Mouse (Mus musculus): ENCODE measurements around the gene Gm20431.
A peak's percentile ranks its signal among the peaks of the same experiment; 100 is the strongest.
"Not testable (repeated sequence)": the region's sequence is repeated elsewhere in the genome, so short reads cannot be mapped to it uniquely, and the experiment has no call there.

Gm20431 gene

GRCm38 (mm10) chr2:167629665-167630209 is 31.6 kb downstream of the Gm20431 start:
- DNase-seq, result no peak

DNA sequence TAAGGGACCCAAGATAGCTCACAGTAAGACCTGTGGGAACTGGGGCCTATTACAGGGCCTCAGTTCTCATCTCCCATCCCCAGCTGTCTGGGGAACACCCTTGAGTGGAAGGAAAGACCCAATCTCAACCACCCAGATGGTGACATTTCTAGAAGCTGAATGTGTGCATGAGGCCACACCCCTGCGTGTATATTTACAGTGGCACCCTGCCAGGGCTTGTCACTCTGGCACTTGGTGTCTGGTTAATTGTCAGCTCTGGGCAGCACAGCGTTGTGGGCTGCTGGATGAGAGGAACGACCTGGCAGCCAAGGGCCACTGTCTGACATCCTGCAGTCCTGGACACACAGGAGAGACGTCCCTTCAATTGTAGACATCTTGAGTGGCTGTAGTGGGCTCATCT is 32.4 kb downstream of the Gm20431 start:
- peak; percentile 74 to 80 for DNase-seq

DNA sequence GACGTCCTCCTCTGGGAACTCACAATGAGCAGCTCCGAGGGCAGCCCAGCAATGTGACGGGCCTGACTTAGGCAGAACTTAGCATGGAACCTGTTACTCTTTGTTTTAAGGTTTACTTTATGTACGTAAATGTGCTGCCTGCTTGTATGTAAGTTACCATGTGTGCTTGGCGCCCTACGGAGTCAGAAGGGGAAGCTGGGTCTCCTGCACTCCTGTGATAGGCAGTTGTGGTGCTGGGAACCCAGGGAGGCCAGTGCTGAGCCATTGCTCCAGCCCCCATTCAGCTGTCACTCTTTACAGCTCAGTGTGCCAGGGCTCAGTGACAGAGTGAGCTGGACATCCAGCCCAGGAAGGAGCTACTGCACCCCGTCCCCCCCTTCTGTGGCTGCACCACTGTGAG is 34.3 kb downstream of the Gm20431 start:
- DNase-seq, result no peak

- DNase-seq, result no peak
These were observed 35.6 kb downstream of the Gm20431 start for GRCm38 (mm10) chr2:167625670-167626069.

DNA sequence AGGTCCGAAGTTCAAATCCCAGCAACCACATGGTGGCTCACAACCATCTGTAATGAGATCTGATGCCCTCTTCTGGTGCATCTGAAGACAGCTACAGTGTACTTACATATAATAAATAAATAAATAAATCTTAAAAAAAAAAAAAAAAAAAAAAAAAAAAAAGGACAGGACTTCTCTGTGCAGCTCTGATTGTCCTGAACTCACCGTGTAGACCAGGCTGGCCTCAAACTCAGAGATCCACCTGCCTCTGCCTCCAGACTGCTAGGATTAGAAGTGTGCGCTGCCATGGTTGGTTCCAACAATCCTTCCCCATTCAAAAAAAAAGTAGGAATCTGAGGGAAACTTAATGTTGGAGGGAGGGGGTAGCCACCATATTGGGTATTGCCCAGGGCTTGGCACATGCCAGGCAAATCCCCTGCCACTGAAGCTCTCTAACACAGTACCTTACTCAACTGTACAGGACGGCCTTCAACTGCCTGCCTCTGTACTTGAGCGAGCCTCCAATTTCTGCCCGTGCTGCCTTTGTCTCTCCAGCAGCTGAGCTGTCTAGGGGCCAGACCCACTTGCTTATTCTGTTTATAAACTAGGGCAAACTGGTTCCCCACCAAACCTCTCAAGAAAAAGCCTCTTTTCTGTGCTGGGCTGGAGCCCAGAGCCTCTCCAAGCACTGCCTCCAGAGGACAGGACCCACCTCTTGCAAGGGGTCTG is 36.8 kb downstream of the Gm20431 start:
- no peak for DNase-seq

- no peak for DNase-seq
These were observed 38.3 kb downstream of the Gm20431 start for GRCm38 (mm10) chr2:167622965-167623364.

GRCm38 (mm10) chr2:167622352-167622751 is 38.9 kb downstream of the Gm20431 start:
- DNase-seq, result peak in 1 of 2 experiments; percentile 32

DNA sequence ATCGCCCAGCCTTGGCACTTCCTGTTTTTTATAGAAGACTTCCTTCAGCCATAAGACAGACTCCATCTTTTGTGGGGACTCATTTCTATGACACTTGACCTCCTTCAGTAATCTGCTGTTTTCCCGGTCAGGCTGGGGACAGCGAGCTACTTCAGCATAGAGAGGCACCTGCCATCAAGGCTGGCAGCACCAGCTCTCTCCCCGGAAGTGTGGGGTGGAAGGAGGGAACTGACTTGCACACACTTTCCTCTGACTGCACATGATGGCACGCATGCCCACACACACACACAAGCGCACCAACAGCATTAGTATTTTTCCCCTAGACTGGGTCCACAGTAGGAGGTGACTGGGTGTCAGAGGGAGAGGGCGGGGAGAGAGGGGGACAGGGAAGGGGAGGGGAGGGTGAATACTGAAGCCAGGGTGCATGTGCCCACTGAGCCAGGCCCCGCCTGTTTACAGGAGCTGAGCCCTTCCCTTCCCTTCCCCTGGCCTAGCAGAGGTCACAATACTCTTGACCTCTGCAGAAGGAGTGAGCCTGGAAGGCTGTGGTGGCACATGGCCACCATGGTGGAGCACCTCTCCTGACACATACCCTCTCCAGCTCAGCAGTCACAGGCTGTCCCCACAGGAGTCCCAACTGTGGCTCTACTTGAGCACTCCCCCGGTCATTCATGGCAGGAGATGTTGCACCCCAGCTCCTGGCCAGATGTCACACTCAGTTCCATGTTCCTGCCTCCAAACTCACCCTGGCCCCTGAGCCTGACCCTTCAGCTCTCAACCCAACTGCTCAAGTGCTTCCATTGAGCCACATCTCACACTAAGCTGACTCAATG is 39.8 kb downstream of the Gm20431 start:
- DNase-seq, result peak; percentile 63 to 78

- no peak for DNase-seq
These were observed 43.8 kb downstream of the Gm20431 start for GRCm38 (mm10) chr2:167617472-167617871.

GRCm38 (mm10) chr2:167617034-167617433 is 44.3 kb downstream of the Gm20431 start:
- DNase-seq, result no peak

- not testable (repeated sequence) for DNase-seq
These were observed 48.0 kb downstream of the Gm20431 start for GRCm38 (mm10) chr2:167613335-167613734.

GRCm38 (mm10) chr2:167612122-167612521 is 49.2 kb downstream of the Gm20431 start:
- DNase-seq, result no peak

DNA sequence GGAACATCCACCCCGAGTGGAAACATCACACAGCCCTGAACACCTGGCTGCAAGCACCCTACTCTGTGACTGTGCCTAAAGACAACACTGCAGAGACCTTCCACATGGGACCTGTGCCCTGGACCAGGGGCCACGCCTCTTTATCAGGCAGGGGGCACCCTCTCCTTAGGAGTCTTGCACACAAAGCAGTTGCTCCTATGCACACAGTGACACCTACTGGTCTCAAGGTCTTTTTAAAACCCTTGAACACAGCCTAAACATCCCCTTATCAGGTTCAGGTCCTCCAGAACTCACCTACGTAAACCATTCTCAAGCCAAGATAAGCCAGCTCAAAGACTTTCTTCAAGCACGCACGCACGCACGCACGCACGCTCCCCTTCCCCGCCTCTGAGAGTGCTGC is 50.0 kb downstream of the Gm20431 start:
- no peak for DNase-seq

DNA sequence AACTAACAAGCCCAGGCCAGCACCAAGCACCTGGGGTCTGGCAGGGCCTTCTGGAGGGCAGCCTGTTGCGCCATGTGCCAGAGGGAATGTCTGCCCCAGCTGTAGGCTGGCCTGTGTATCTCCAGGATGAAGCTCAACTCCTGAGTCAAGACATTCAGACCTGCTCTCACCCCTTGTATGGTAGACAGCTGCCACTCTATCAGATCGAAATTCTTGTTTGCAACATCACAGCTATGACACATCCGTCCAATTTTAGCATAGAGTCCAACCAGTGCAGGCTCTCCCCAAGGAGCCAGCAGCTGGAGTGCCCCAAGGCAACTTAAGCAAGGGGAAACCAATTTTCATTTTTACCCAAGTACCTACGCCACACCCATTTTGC is 54.6 kb downstream of the Gm20431 start:
- no peak for DNase-seq

DNA sequence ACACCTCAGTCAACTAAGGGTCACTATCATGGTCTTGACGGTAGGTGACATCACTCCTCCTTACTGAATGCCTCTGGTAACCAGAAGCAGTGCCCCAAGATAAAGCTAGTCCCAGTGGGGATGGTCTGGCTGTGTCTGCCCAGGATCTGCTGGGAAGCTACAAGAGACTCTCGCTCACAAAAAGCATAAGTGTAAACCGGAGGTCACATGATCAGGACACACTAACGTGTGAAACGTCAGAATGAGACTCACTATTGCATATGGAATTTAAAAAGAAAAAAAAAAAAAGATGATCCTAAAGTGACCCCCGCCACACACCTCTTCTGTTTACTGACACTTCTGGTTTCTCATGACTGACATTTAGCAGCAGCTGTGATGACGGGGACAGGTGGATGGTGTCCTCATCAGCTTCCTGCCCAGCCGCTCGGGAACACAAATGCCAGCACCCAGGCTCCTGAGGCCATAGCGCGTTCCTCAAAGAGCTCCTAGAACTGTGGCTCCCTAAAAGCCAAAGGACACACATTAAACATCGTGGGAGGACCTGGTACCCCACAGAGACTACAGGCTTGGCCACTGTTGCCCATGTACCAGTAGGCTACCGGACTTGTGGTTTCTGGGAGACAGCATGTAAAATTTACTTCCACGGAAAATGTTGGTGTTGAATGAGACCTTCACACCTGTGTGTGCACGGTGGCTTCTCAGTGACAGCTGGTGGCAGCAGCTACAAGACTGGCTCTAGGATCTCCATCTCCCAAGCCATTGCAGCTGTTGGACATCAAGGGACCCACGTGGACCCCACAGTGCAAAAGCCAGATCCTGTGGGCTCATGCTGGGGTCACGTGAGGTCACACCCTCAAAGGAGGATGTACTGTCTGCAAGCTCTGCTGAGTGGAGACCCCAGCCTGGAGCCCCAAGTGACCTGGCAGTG is 55.2 kb downstream of the Gm20431 start:
- no peak for DNase-seq

DNA sequence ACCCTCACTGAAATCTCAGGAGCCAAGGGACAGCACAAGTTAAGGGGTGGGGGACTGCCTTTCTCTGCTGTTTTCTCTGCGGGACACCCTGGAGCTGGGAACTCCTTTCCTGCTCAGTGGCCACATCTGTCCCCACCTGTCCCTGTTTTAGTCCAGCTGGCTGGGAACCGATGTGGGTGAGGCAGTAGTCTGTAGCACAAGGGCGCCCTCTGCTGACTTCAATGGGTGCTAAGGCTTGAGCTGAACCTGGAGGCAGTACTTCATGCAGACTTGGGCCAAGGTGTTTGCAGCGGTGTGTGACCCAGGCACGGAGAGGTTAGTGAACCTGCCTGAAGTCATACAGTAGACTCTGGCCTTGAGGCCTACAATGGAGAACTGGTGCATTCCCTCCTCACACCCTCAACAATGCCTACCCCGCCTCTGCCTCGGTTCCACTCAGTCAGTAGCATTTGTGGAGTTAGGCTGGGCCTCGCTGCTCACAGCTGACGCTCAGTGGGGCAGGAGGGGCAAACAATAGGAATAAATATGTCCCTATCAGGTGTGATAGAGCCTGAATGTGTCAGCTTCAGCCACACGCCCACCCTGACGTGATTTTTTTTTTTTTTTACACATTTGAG is 56.0 kb downstream of the Gm20431 start:
- DNase-seq, result peak; percentile 88 to 92

- no peak for DNase-seq
These were observed 58.3 kb downstream of the Gm20431 start for GRCm38 (mm10) chr2:167602978-167603377.

DNA sequence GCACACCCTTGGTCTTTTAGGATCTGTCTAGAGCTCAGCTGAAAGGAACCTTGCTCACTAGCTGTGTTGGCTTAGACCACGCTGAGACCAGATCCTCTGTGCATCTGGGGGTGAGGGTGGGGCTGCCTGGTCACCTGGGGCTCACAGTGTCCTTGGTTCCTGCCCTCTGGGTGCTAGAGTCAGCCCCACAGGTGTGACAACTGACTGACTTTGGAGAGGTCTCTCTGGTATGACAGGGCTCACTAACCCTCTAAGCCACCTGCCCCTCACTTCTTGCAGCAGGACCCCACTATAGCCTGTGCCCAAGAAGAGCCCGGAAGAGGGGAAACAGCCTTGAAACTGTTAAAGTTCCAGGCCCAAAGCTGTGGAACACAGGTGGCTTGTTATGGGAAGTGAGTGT is 58.9 kb downstream of the Gm20431 start:
- DNase-seq, result no peak

DNA sequence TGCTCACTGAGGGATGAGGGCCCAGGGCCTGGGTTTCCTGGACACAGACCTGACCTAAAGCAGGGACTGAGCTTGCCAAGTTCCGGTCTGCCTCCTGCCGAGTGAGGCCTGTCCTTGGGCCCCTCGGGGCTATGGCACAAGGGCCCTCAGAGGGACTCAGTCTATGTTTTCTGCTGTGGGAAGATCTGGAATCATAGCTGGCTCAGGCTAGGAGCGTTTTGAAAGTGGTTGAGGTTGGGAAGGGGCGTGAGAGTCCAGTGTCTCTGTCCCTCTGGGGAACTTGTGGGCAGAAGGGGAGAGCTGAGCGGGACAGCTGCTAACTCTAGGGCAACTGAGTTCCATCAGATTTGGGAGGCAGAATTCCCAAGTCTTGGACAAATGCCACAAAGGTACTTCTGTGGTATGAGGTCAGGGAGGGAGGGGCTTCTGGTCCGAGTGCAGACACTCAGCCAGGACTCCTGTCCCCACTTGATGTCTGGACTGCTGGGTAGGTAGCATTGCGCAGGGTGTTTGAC is 60.8 kb downstream of the Gm20431 start:
- no peak for DNase-seq

DNA sequence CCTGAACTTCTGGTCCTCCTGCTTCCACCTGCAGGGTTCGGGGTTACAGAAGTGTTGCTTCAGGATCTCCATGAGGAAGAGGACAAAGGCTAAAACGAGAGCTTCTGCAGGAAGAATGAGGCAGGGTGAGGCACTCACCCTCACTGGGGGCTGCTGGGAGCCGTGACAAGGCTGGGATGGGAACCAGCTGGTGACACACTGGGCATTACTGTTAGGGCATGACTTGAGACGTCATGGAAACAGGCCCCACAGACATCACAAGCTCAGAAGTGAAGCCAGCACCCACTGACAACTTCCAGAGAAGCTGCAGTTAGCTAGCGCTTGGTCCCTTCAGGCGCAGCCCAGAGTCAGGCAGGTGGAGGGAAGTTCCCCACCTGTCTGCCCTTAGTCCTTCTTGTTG is 61.4 kb downstream of the Gm20431 start:
- DNase-seq, result no peak

DNA sequence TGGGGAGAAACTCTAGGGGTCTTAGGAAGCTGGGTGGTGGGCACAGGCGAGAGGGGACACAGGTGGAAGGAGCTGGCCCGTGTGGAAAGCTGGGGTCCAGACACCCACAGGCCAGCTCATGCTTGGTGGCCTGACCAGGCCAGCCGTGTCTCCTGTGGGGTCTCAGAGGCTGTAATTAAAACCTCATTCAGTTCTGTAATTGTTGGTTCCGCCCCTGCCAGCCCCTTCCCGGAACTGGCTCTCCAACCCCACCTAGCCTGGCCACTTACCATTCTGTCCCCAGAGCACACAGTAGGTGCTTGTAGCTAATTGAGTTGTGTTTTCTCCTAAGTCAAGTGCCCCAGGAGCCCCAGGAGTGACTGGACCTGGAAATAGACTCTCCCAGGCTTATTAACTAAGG is 62.1 kb downstream of the Gm20431 start:
- no peak for DNase-seq
